Mouse (Mus musculus): ENCODE measurements around the gene BC049352.

BC049352 gene

DNA sequence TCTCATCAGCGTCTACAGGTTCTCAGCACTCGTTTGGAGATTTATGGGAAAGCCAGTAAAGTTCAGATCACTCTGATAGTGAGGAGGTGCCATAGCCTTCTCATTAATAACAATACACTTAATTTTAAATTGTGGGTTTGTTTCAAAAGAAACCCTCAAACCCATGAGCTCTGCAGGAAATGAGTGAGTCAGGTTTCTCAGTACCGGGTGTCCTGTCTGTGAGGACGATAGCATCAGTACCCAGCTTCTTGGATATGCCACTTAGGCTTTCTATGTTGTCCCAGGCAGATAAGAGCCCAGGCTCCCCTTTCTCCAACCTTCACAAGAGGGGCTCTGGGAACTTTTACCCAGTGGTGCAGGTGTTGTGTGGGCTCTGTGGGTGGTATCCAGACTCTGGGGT is 70.2 kb downstream of the BC049352 start:
- no peak for DNase-seq

DNA sequence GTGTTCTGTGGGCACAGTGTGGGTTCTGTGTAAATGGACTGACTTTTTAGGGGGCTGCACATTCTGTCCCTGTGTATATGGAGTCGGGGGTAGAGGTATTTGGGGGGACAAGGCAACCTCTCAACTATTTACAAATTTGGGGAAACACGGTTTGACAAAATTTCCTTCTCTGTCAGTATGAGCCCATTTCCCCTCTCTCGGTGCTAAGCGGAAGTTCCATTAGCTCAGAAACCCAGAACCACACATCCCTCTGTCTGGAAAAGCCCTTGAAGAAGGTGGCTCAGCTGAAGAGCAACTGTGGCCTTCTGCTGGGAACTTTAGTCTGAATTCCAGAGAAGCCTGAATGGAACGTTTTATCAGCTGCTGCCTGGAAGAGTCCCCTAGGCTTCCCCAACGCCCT is 70.6 kb downstream of the BC049352 start:
- DNase-seq: no peak

DNA sequence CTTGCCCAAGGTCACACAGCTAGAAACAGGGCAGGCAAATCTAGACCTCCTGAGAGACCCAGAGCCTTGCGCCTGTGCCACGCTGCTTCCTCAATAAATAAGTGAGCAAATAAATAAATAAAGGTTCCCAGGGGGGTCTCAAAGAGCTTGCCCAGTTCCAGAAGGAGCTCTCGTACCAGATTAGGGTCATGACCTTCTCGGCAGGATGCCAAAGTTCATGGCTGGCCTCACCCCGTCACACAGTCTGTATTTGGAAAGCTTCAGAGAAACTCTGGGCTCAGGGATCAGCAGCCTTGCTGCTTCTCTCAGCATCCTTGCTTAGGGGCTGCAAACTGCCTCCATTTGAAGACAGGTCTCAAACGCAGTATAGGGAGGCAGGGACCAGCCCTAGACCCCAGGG is 72.2 kb downstream of the BC049352 start:
- DNase-seq: no peak

DNA sequence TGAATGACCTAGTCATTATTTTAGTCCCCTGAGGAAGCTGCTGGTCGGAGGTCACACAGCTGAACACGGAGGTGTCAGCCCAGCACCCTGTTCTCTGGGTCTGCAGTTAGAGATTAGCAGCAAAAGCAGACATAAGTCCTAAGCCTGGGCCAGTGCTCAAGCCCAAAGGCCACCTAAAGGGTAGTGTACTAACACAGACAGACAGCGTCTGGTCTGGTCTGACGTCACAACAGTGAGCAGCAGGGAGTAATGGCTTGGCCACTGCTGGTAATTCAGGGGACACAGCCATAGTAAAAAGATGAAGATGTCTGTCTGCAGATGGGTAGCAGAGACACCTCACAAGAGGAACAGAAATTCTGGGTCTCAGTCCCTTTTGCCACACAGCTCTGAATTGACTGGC is 72.8 kb downstream of the BC049352 start:
- no peak for DNase-seq

DNA sequence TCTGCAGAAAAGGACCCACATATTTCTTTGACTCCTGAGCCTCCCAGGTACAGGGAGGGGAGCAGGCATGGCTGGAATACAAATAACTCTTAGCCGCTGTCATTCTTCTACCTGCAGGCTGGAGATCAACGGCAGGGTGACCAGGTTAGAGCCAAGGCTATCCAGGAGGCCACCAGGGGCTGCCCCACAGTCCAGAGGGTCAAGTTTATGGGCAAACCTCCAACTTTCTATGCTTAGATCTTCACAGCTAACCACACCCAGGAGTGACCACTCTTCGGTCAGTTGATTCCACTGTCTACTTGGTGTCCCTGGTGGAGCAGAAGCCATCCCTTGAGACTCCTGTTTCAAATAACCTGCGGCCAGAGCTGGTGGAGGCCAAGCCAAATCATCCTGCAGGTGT is 73.6 kb downstream of the BC049352 start:
- no peak for DNase-seq

DNA sequence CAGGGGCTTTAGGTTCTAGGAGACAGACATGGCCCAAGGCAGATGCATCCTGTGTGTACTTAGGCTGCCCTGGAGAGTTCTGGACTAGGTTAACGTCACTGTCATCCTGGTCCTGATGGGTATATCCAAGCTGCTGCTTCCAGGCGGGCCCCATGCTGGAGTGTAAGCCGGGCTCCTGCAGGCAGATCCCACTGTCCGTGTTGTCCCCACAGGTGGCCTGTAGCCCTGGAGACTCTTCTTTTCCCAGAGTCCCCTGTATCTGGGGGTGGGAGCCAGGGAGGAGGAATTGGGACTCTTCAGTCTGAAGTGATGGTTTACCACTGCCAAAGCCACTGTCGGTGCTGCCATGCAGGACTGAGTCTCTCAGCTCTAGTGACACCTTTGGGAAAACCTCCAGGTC is 74.2 kb downstream of the BC049352 start:
- no peak for DNase-seq

DNA sequence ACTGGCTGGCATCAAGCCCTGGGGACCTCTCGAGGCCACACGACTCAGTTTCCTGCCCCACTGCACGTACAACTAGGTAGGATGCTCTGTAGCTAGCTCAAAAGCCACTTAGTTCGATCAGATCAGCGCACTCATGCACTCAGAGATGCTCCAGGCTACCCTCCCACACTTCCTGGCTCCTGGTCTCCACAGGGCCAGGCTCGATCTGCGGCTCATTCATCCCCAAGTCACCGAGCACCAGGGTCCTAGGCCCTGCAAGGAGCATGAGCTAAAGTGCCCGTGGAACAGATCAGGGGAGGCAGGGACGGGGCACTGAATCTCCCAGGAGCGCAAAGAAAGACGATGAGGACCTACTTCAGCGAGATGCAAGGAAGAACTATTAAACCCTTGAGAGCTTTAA is 77.3 kb downstream of the BC049352 start:
- DNase-seq: no peak

DNA sequence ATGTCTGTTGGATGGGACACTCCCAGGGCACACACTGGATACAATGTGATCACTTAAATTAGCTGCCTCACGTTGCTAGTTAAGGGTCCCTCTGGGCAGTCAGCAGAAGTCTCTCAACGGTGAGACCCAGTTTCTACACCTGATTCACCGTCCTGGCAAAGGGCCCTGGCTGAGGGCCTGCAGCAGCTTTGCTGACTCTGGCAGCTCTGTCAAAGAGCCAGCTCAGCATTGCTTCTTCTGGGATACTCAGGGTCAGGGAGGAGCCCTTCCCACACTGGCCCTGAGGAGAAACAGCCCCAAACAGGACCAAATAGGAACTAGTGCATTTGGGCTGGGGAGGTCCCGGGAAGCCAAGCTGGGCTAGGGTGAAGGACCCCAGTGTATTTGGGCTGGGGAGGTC is 79.7 kb downstream of the BC049352 start:
- peak; percentile 88 for DNase-seq

DNA sequence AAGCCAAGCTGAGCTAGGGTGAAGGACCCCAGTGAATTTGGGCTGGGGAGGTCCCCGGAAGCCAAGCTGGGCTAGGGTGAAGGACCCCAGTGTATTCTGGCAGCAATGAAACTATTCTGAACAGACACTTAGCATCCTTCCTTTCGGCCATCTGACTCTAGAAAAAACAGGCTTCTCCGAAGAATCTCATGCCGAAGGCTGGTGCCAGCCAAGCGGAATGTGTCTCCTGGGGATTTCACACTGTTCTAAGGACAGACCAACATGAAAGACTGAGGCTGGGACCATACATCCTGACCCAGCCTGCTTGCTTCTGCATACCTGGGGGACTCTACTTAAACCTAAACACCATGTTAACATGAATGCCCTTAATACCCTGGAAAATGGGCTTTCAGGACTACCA is 80.1 kb downstream of the BC049352 start:
- DNase-seq: peak; percentile 38

DNA sequence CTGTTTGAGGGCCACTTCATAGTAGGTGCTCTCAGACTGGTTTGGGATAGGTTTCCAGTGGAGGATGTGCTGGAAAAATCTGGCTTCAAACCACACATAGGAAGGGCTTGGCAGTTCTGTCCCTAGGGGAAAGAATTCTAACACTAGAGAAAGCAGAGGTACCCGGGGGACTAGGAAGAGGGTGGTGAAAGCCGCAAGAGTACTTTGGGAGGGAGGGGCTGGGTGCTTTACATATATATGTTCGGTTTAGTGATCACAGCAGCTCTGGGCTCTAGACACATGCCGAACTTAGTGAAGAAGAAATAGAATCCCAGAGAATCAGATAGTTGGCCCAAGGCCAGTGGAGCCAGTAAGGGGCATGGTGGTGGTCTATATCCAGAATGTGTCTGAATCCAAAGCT is 85.3 kb downstream of the BC049352 start:
- no peak for DNase-seq

DNA sequence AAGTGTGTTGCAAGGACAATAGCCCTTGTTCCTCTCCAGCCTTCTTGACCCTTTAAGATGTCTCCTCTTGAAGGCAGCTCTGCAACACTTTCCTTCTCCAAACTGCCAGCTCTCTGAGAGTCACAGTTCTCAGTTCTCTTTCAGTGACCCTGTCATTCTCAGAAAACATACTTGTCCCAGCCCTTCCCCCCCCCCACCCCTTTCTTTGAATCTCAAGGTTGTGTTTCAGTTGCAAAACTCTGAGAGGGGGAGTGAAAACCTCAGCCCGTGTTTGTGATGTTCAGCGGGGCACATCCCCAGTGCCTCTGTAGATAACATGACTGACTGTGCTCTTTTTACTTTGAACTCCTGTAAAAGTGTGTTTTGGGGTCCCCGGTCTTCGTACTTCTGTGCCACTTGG is 86.3 kb downstream of the BC049352 start:
- no peak for DNase-seq

DNA sequence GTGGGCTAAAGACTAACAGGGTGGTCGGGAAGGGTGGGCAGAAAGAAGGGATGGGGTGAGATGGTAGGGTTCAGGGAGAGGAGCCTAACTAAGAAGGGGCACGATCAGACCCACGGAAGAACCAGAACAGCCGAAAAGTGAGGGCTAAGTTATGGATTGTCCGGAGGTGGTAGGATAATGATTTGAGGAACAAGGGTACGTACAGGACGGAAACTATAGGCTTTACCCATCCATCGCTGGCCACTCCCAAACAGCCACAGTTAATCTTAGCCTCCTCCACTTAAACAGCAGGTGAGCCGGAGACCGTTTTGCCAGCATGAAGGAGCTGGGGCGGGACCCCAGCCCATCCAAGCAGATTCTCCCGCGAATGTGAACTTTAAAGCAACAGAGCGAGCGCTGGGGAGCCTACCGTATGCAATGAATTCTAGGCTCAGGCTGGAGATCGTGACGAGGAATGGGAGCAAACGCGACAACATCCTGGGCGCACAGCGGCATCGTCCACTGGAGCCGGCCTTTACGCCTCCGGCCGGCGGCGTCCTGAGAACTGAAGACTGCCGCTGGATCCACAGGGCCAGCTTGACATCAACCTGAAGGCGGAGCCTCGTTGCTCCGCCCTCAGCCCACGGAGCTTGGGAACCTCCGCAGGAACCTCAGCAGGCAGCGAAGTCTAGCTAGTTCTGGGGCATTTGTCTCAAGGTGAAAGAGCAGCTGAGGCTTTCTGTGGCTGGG is 87.0 kb downstream of the BC049352 start, which contains the start of gene Il10ra:
Il10ra (minus strand) TSS at position 553 of the 729 bp plus-strand sequence.
- DNase-seq: peak; percentile 56

DNA sequence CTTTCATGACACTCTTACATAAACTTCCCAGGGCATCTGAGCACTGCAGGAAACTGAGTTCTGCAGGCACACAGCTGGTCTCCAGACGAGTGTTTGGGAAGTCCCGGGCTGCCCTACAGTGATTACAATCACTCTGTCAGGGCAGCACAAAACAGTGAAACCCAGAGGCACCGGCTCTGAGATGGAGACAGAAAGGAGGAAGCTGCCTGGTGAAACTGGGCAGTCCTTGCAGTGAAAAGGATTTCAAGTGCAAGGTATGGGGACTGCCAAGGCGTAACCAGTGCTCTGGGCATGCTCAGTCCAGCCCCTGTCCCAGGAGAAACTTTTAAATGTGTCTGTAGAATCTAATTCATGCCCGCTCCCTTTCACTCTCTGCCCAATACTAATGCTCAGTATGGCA is 90.4 kb downstream of the BC049352 start:
- DNase-seq: no peak

DNA sequence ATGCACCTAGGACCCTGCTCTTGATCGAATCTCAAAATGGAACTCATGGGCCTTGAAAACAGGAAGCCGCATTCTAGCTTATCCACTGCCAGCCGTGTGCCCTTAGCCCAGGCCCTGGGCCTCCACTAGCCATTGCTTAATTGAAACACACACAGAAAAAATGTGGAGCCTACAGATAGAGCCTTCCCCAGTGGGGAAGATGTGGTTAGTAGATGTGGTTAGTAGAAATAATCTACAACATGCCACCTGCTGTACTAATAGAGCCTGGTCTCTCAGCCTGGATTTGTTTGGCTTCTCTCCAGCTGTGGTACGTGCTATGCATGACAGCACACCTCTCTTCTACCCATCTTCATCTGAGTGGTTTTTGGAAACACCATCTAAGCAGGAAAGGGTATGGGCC is 92.4 kb downstream of the BC049352 start:
- DNase-seq: no peak

DNA sequence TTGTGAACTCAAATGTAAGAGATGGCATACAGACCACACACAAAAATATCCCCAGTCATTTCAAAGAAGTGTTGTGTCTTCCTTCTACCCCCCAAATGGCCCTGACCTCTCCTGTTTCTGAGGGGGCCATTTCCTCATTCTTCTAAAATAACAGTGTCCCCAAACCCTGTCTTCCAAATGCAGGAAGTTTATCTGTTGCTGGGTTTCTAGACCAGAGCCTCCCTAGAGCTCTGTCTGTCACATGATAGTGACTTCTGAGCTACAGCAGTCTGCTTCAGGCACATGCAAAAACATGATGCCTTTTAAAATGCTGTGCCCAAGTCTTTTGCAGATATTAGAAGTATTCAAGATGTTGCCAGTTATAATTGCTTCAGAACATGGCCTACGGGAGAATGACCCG is 92.8 kb downstream of the BC049352 start:
- no peak for DNase-seq

DNA sequence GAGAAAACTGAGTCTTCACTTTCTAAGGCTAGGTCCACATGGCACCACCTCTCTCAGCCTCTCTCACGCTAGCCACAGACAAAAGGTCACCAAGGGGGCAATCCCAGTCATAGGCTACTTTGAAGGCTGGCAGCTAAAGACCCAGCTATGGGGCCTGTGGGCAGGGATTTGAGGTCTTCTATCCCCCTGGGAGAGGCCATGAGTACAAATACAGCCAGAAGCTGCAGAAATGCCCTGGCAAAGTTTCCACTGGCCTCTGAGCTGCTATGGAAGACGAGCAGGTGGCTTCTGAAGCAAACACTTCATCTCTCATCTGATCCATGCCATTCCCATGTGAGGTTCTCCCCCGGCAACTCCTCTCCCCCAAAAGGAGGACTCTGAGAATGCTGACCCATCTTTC is 98.3 kb downstream of the BC049352 start:
- DNase-seq: no peak

DNA sequence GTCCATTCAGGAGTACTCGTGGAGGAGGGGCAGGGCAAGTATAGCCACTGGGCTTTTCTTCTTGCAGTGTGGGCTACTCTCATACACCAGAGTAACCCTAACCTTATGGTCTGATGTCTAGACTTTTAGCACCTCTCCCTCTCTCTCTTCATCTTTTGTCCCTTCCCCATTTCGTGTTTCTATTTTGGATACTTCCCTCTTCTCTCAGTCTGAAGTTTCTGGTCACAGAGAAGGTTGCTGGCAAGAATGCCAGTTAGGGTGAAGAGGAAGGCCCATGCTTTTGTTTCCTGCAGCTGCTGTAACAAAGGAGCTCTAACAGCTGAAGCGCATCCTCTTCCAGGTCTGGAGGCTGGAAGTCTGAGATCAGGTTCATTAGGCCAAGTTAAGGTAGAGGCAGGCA is 99.1 kb downstream of the BC049352 start:
- DNase-seq: no peak

DNA sequence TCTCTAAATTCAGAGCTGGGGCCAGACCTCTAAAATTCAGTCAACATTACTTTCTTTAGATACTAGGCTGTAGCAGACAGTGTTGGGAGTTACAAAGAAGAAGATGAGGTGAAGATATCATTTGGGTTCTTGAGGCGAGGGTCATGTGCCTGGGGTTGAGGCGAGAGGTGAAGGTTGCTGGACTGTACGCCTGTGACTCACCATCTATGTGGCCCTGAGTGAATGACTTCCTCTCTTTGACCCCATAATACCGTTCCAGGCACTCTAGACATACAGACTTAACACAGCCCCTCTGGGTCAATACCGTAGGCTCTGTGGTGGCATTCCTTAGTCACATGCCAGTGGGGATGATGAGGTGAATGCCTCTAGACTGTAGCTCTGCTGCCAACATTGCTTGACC is 100.7 kb downstream of the BC049352 start:
- no peak for DNase-seq

DNA sequence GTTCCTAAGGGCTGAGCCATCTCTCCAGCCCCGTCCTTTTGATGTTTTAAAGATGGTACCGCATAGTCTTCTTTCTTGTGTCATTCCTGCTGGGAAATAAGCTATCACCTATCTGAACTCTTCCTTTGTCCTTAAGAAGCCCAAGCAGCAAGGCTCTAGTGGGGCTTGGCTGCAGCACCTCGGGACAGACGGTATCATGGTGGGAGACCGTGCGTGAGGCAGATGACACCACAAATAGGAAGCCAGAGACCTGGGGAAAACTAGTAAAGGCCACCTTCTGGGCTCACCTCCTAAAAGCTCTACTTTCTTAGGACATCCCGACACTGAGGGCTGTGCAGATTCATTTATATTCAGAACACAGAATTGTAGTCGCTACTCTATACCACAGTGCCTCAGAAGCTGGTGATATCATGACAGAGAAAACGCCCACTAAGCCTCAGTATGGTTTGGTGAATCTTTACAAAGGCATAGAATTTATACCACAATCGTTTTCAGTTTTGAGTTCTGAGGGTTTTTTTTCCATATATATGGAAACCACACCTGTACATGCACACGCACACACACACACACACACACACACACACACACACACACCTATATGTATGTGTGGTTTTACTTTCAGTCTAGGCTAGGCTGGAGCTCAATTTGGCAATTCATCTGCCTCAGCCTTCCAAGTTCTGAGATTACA is 109.8 kb downstream of the BC049352 start:
- peak; percentile 86 for DNase-seq

DNA sequence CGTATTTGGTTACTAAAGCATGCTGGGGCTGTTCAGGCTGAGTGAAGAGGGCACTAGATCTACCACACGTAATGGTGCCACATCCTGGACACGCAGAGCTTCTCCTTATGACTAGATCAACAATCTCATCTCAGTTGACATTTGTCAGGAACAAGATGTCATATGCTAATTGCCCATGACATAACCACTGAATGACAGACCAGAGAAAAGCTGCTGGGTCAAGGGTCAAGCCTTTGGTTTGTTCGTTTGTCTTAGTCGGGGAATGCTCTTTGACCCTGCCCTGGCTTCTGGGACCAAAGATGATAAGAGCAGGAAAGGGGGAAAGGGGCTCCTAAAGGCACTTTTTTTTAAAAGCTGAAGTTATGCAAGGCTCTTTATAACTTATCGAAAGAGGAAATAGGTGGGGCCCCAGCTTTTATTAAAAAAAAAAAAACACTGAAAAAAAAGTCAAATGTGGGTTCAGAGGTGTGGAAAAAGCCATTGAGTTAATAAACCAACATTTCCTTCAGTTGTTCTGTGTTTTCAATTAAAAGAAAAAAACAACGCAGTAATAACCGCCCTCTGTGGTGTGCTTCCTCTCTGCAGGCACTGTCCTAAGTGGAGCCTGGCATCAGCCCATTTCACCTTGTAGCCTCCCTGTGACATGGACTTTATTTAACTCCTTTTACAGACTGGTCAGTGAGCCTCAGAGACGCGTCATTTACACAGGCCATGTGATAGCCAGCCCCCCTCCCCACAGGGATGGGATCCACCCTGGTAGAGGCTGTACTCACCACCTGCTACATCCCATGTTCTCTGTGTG is 112.6 kb downstream of the BC049352 start:
- DNase-seq: no peak

DNA sequence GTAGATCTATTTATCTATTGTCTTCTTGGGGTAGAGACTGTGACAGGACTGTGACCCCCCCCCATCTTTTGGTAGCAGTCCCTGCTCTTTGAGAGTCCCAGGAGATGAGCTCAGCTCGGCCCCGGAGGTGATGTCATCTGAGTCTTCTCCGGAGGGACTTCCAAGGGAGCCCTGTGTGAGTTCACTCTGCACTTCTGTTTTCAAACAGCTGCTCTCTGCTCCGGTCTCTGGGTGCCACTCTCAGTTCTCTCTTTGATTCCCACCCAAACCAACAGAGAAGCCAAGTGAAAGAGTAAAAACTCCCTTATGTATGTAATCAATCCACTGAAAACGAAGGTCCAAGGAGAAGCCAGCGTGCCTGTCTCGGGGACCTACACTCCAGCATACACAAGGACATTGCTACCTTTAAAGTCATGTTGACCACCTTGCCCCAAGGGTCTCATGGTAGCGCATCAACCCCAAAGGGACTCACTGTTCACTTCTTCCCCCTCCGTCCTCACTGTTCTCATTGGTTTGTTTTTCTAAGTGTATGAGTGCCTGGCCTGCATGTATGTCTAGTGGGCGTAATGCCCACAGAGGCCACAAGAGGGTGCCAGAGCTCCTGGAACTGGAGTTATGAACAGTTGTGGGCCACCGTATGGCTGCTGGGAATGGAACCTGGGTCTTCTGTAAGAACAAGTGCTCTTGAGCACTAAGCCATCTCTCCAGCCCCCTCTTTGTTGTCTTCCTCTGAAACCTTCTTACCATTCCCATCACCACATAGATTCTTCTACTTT is 117.6 kb downstream of the BC049352 start:
- no peak for DNase-seq

Measured in cerebellum, adult 9-10 months (tissue).